Mouse (Mus musculus) neural tube, embryonic 14.5 days (tissue): ENCODE measurements around the gene Ubxn10. TPM values are rescaled to one million over a fixed set of nuclear protein-coding genes. Genes with fewer than 3 reads are reported as not detected.

Source experiments
- ATAC-seq: fragments of 200-750 bp; cut with Nextera tagmentation; 2 replicates; pipeline ENCODE4 v1.8.0; 2017; ENCODE audit warnings: low read depth, mild to moderate bottlenecking, moderate TSS enrichment, moderate library complexity
- H3K27ac ChIP-seq: fragments of 300-500 bp; sonication (generic); 2 replicates; pipeline ENCODE4 v1.5.1; 2014; ENCODE audit warnings: low read depth, mild to moderate bottlenecking, control low read depth, low read length, moderate library complexity, mixed read lengths
- H3K27me3 ChIP-seq: fragments of 300-500 bp; sonication (generic); 2 replicates; pipeline ENCODE4 v1.6.1; 2014; ENCODE audit warnings: low read length; ENCODE audit not compliant: control insufficient read depth, insufficient read depth
- H3K36me3 ChIP-seq: fragments of 300-500 bp; sonication (generic); 2 replicates; pipeline ENCODE4 v1.6.1; 2014; ENCODE audit warnings: low read length, mixed read lengths; ENCODE audit not compliant: control insufficient read depth, insufficient read depth
- H3K4me1 ChIP-seq: fragments of 300-500 bp; sonication (generic); 2 replicates; pipeline ENCODE4 v1.6.1; 2014; ENCODE audit warnings: low read length; ENCODE audit not compliant: control insufficient read depth, insufficient read depth
- H3K4me2 ChIP-seq: fragments of 300-500 bp; sonication (generic); 2 replicates; pipeline ENCODE4 v1.6.1; 2014; ENCODE audit warnings: mild to moderate bottlenecking, low read depth, low read length, control low read depth
- H3K4me3 ChIP-seq: fragments of 300-500 bp; sonication (generic); 2 replicates; pipeline ENCODE4 v1.5.1; 2014; ENCODE audit warnings: low read depth, low read length, control low read depth, mixed read lengths
- H3K9ac ChIP-seq: fragments of 300-500 bp; sonication (generic); replicated peaks from 2 replicates; pipeline ENCODE4 v1.6.1; 2014; ENCODE audit warnings: low read depth, mild to moderate bottlenecking, control low read depth, low read length, mixed read lengths
- H3K9me3 ChIP-seq: fragments of 300-500 bp; sonication (generic); 2 replicates; pipeline ENCODE4 v1.6.1; 2016; ENCODE audit warnings: low read length; ENCODE audit not compliant: control insufficient read depth
- WGBS: fragments of 180-500 bp; shearing (Covaris S2); extraction: QIAGEN DNeasy Blood & Tissue Kit; methylation state at CpG from one replicate; pipeline ENCODE4 v1.1.7; 2014; 5-methylcytosine and 5-hydroxymethylcytosine counted together
- polyA plus RNA-seq: library from polyadenylated mRNA; unstranded; fragments of >200 nt; fragmentation: Nextera tagmentation; extraction: Ambion mirVana; gene quantifications from 2 replicates; pipeline ENCODE4 v1.2.1, GENCODE M21; 2014

The Ubxn10 gene
- polyA plus RNA-seq, 1 experiment from 2014 or later, result 2.7 TPM

GRCm38 (mm10) chr4:138746866-138747265 lies 9.9 kb upstream of the Ubxn10 start:
- Histone ChIP-seq H3K4me1 (0 out of 2 replicates have a peak, but pooled peaks cover 2% of the 10 kb centered on the region), H3K27ac (no peak overlapping the region), H3K36me3 (no peaks in the 10 kb centered on the region), H3K9me3 (no peaks in the 10 kb centered on the region), H3K4me3 (no peak overlapping the region), H3K4me2 (no peak overlapping the region), H3K27me3 (no peaks in the 10 kb centered on the region), H3K9ac (no peak overlapping the region)
- no peak for ATAC-seq
- WGBS, result 84% methylated on average over 9 of the region's 9 CpGs

GRCm38 (mm10) chr4:138745884-138746283 lies 8.9 kb upstream of the Ubxn10 start:
- ATAC-seq, result no peak
- Histone ChIP-seq H3K9ac (no peak overlapping the region), H3K27ac (no peak overlapping the region), H3K4me2 (no peak overlapping the region), H3K36me3 (no peaks in the 10 kb centered on the region), H3K9me3 (no peaks in the 10 kb centered on the region), H3K27me3 (no peaks in the 10 kb centered on the region), H3K4me1 (0 out of 2 replicates have a peak, but pooled peaks cover 2% of the 10 kb centered on the region), H3K4me3 (no peak overlapping the region)
- 73% methylated on average over 4 of the region's 4 CpGs for WGBS

- Histone ChIP-seq H3K9me3 (no peaks in the 10 kb centered on the region), H3K9ac (no peak overlapping the region), H3K27me3 (no peaks in the 10 kb centered on the region), H3K36me3 (no peaks in the 10 kb centered on the region), H3K27ac (no peak overlapping the region), H3K4me1 (0 out of 2 replicates have a peak, but pooled peaks cover 5% of the 10 kb centered on the region), H3K4me3 (no peak overlapping the region), H3K4me2 (no peak overlapping the region)
- WGBS, result 22% methylated on average over 7 of the region's 7 CpGs
- no peak for ATAC-seq
These were observed 2.3 kb upstream of the Ubxn10 start for GRCm38 (mm10) chr4:138739136-138739851.

GRCm38 (mm10) chr4:138734863-138735262 lies 2.1 kb downstream of the Ubxn10 start:
- no peak overlapping the region for H3K4me3 ChIP-seq
- no peaks in the 10 kb centered on the region for H3K36me3 ChIP-seq
- H3K27me3 ChIP-seq, result no peaks in the 10 kb centered on the region
- H3K4me1 ChIP-seq, result 0 out of 2 replicates have a peak, but pooled peaks cover 5% of the 10 kb centered on the region
- H3K27ac ChIP-seq, result no peak overlapping the region
- ATAC-seq, result no peak
- no peak overlapping the region for H3K9ac ChIP-seq
- H3K4me2 ChIP-seq, result no peak overlapping the region
- WGBS, result 96% methylated on average over 4 of the region's 4 CpGs
- no peaks in the 10 kb centered on the region for H3K9me3 ChIP-seq

GRCm38 (mm10) chr4:138734105-138734504 lies 2.9 kb downstream of the Ubxn10 start:
- Histone ChIP-seq H3K9me3 (no peaks in the 10 kb centered on the region), H3K36me3 (no peaks in the 10 kb centered on the region), H3K4me1 (0 out of 2 replicates have a peak, but pooled peaks cover 2% of the 10 kb centered on the region), H3K27me3 (no peaks in the 10 kb centered on the region), H3K9ac (no peak overlapping the region), H3K4me2 (no peak overlapping the region), H3K4me3 (no peak overlapping the region), H3K27ac (no peak overlapping the region)
- no peak for ATAC-seq
- WGBS, result 72% methylated on average over 7 of the region's 7 CpGs

GRCm38 (mm10) chr4:138729018-138729703 lies 7.8 kb downstream of the Ubxn10 start:
- Histone ChIP-seq H3K27me3 (no peaks in the 10 kb centered on the region), H3K36me3 (no peaks in the 10 kb centered on the region), H3K4me2 (no peak overlapping the region), H3K4me1 (peaks cover 13% of the 10 kb centered on the region), H3K9me3 (no peaks in the 10 kb centered on the region), H3K27ac (no peak overlapping the region), H3K4me3 (no peak overlapping the region), H3K9ac (no peak overlapping the region)
- 31% methylated on average over 9 of the region's 9 CpGs for WGBS
- ATAC-seq, result no peak

- H3K9ac ChIP-seq, result no peak overlapping the region
- no peaks in the 10 kb centered on the region for H3K27me3 ChIP-seq
- H3K36me3 ChIP-seq, result no peaks in the 10 kb centered on the region
- peak overlapping the region; percentile 55 for H3K4me2 ChIP-seq
- WGBS, result 70% methylated on average over 5 of the region's 5 CpGs
- H3K4me1 ChIP-seq, result peaks cover 15% of the 10 kb centered on the region
- no peak overlapping the region for H3K4me3 ChIP-seq
- H3K9me3 ChIP-seq, result no peaks in the 10 kb centered on the region
- ATAC-seq, result no peak
- H3K27ac ChIP-seq, result no peak overlapping the region
These were observed 11.2 kb downstream of the Ubxn10 start for GRCm38 (mm10) chr4:138725751-138726150.

- H3K9me3 ChIP-seq, result no peaks in the 10 kb centered on the region
- H3K9ac ChIP-seq, result peak overlapping the region; percentile 60
- ATAC-seq, result peak; percentile 71
- no peaks in the 10 kb centered on the region for H3K36me3 ChIP-seq
- peaks cover 15% of the 10 kb centered on the region for H3K4me1 ChIP-seq
- H3K27me3 ChIP-seq, result no peaks in the 10 kb centered on the region
- H3K4me2 ChIP-seq, result peak overlapping the region; percentile 55
- WGBS, result 4% methylated on average over 13 of the region's 13 CpGs
- H3K27ac ChIP-seq, result peak overlapping the region; percentile 48; the same call in 1 of the 2 replicates
- peak overlapping the region; percentile 24 for H3K4me3 ChIP-seq
These were observed 11.9 kb downstream of the Ubxn10 start for GRCm38 (mm10) chr4:138725127-138725461.
